Mouse (Mus musculus) thymus, postnatal 25 days (tissue): ENCODE measurements around the gene Akp3.

Source experiments
- DNase-seq: peaks from one replicate; pipeline ENCODE4 v3.0.0; 2022

The Akp3 gene

GRCm38 (mm10) chr1:87124673-87125072, at the start of gene Akp3:
TSS of gene Akp3 (plus strand) at chr1:87124973.
- DNase-seq: no peak

GRCm38 (mm10) chr1:87086196-87086595, 38.6 kb upstream of the Akp3 start:
- no peak for DNase-seq

- no peak for DNase-seq
These were observed 37.8 kb upstream of the Akp3 start for GRCm38 (mm10) chr1:87086964-87087363.

GRCm38 (mm10) chr1:87089251-87089650, 35.5 kb upstream of the Akp3 start:
- no peak for DNase-seq

- no peak for DNase-seq
These were observed 34.9 kb upstream of the Akp3 start, which contains the start of gene Alppl2 for GRCm38 (mm10) chr1:87089828-87090227. TSS of gene Alppl2 (minus strand) at chr1:87089928.

- DNase-seq: no peak
These were observed 29.1 kb upstream of the Akp3 start for GRCm38 (mm10) chr1:87095642-87096041.

GRCm38 (mm10) chr1:87098358-87098975, 26.3 kb upstream of the Akp3 start:
- DNase-seq: peak; percentile 40

GRCm38 (mm10) chr1:87101411-87101810, 23.4 kb upstream of the Akp3 start, which contains the start of gene Alpi:
TSS of gene Alpi (minus strand) at chr1:87101606.
- no peak for DNase-seq

GRCm38 (mm10) chr1:87102114-87102513, 22.7 kb upstream of the Akp3 start:
- DNase-seq: no peak

GRCm38 (mm10) chr1:87103936-87104335, 20.8 kb upstream of the Akp3 start:
- DNase-seq: no peak

- DNase-seq: no peak
These were observed 18.2 kb upstream of the Akp3 start for GRCm38 (mm10) chr1:87106536-87106935.

GRCm38 (mm10) chr1:87108564-87108963, 16.2 kb upstream of the Akp3 start:
- no peak for DNase-seq

- peak; percentile 17 for DNase-seq
These were observed 12.9 kb upstream of the Akp3 start for GRCm38 (mm10) chr1:87111719-87112354.

GRCm38 (mm10) chr1:87114784-87115183, 10.0 kb upstream of the Akp3 start:
- DNase-seq: no peak

- DNase-seq: peak; percentile 24
These were observed 2.6 kb downstream of the Akp3 start for GRCm38 (mm10) chr1:87127206-87128030.

- no peak for DNase-seq
These were observed 7.0 kb downstream of the Akp3 start for GRCm38 (mm10) chr1:87131803-87132202.

- no peak for DNase-seq
These were observed 16.8 kb downstream of the Akp3 start for GRCm38 (mm10) chr1:87141550-87141949.

- DNase-seq: no peak
These were observed 17.7 kb downstream of the Akp3 start for GRCm38 (mm10) chr1:87142456-87142855.

- DNase-seq: no peak
These were observed 18.4 kb downstream of the Akp3 start for GRCm38 (mm10) chr1:87143141-87143540.

GRCm38 (mm10) chr1:87149422-87149821, 24.6 kb downstream of the Akp3 start:
- no peak for DNase-seq

- DNase-seq: no peak
These were observed 26.5 kb downstream of the Akp3 start for GRCm38 (mm10) chr1:87151286-87151685.

- no peak for DNase-seq
These were observed 29.2 kb downstream of the Akp3 start for GRCm38 (mm10) chr1:87153776-87154500.

- DNase-seq: no peak
These were observed 29.8 kb downstream of the Akp3 start for GRCm38 (mm10) chr1:87154501-87155120.
